Mouse (Mus musculus): ENCODE results near the gene Nde1. TPM values are rescaled to one million over a fixed set of nuclear protein-coding genes. Genes with fewer than 3 reads are reported as not detected.

Nde1 gene
- total RNA-seq, 2 experiments from 2014 or later = 13.4 to 15.8 TPM

DNA sequence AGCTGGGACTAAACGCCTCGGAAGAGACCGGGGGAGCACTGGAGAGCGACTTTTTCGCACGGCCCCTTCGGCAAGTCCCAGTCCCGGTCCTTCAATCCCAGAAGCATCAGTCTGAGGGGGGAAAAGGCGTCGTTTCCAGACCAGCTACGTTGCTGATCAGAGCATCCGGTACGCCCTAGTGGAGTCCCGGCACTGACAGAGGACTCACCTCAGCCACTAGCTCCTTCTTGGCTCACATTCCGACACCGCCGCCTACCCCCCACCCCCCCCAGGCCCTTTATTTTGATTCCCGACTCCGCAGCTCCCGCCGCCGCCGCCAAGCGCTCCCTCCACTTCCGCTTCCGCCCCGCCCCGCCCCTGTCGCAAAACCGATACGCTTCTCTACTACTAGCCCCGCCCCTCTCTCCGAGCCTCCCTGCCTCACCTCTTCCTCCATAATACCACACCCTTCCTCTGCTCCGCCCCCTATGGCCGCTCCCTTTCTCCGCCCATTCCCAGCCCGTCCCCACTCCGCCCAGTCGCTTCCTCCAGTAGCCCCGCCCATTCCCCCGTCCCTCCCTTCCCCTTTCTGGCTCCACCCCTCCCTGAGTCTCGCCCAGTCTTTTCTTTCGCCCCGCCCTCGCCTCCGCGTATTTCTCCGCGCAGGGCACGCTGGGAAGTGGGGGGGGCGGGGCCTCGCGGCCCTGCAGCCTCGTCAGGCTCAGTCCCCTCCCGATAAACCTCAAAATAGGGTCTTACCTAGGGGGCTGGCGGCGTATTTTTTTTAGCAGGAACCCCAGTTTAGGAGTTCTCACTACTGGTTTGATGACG lies 3.9 kb upstream of the Nde1 start:
- intact Hi-C loops (cut with DNase I) = no loop called here
- peak; percentile 100 for DNase-seq

DNA sequence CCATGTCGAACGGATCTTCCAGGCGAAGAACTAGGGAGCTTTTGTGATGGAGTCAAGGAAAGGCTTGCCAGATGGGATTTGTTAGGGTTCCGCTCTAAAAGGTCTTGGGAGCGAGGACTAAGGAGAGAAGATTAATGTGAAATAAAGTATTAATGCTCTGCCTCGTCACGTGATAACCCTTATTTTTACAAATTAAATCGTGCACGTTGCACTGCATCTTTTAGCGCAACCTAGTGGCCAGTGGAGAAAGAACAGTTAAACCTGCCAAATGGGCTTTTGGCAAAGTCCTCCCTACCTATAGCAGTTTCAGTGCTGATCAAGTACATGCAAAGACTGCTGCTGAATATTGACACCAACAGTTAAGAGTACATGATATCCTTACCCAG lies 3.3 kb upstream of the Nde1 start:
- DNase-seq = peak; percentile 67
- intact Hi-C loops (cut with DNase I) = no loop called here

DNA sequence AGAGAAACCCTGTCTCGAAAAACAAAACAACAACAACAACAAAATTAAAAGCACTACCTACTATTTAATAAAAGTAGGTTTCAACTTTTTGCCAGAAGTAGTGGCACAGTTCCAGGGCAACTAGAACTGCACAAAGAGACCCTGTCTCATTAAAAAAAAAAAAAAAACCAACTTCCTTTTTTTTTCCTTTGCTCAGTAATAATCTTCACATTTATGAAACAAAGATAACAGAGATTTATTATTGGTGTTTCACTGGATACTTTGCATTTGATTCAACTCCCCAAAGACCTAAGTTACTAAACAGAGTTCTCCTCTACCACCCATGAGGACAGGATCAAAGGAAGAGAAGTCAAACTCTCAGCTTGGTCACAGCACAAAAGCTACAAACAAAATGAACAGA lies 2.1 kb upstream of the Nde1 start:
- intact Hi-C loops (cut with DNase I) = no loop called here

DNA sequence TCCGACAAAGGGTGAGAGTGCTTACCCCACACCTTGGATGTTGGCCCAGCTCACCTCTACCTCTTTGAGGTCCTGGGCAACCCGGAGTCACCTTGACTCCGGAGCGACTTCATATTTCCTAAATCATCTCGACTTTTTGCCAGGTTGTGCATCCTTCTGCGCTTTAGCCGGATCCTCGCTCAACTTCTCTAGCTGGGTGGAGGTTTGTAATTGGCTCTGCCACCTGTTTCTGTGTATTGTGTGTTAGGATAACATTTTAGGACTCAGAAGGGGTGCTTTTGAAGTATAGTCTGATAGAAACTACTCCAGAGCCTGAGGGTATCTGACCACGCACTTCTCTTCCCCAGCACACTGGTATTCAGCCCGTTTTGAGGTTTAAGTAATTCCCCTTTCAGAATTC lies 656 bp downstream of the Nde1 start:
- intact Hi-C loops (cut with DNase I) = no loop called here

More for the DNA sequence above, 2.1 kb upstream of the Nde1 start:
- DNase-seq = no peak

DNA sequence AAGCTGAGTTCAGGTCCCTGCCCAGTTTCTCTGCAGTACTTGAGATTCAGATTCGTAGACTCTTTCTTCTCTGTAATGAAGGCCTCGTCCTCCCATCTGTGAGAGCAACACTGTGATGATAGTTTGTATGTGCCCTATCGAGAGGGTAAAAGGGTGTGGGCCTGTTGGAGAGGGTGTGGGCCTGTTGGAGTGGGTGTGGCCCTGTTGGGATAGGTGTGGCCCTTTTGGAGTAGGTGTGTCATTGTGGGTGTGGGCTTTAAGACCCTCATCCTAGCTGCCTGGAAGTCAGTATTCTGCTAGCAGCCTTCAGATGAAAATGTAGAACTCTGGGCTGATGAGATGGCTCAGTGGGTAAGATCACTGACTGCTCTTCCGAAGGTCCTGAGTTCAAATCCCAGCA lies 3.4 kb downstream of the Nde1 start:
- no peak for DNase-seq
- intact Hi-C loops (cut with DNase I) = no loop called here

More for the DNA sequence above, 656 bp downstream of the Nde1 start:
- DNase-seq = no peak

DNA sequence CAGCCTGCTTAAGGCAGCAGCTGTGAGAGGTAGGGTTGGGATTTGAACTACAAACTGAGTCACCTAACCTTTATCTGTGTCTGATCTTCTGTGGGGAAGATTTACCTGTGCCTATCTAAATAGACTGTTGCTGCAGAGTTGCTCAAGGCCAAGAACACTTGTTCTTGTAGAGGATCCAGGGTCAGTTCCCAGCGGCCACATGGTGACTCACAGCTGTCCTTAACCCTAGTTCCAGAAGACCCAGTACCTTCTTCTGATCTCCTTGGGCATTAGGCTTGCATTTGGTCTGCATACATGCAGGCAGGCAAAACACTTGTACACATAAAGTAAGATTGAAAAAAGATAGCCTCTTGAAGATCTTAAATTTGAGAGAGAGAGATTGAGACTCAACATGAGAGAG lies 6.6 kb downstream of the Nde1 start:
- intact Hi-C loops (cut with DNase I) = no loop called here
- DNase-seq = no peak

DNA sequence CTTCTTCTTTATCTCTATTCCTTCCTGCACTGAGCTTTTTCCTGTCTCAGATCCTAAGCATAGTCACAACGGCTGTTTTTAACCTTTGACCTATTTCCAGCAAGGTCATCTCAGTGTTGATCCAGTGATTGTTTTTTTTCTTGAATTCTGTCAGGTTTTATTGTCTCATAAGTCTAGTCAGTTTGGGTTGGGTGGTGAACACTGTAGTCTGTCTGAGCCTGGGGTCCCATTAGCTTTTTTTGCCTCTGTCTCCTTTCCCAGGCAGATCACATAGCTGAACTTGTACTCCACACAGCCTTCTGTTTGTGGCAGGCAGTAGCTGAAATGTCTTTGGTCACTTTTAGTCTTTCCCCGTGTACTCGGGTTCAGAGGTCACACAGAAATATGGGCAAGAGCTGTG lies 15.0 kb downstream of the Nde1 start:
- DNase-seq = no peak
- intact Hi-C loops (cut with DNase I) = no loop called here

DNA sequence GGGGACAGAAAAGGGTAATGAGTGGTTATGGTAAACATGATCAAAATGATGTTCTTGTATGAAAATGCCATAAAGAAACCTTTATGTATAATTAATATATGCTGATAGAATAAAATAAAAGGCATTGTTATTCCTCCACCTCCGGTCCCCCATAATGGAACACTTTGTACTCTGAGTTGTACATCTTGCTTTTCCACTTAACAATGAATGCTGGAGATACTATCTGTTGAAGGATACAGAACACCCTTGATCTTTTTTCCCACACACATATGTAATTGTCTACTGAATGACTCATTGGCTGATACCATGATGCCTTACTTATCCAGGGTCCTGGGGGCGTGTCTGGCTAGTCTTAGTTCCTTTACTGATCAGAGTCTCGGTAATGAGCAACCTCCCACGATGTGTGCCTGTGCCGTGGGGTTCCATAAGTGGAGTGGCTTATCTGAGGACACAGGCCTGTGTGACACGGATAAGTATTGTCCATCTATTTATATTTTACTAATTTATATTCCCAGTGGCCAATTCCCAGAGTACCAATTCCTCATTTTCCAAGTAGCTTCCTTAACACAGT lies 17.2 kb downstream of the Nde1 start:
- DNase-seq = no peak
- intact Hi-C loops (cut with DNase I) = no loop called here

DNA sequence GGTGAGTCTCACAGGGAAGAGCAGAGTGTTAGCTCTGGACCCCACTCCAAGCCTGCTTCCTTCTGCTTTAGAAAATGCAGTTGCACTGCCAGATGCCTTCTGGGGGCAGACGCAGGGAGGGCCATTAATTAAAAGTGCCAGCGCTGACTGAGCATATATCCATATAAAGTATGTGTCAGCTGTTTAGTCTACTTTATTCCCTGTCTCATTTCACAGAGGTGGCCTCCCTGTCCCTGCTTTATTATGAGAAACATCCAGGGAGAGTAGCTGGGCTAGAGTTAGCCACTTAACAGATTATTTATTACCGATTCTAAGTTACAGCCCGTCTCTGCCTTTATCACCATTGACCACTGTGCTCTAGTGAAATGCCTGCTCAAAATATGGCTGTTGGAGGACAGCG lies 19.3 kb downstream of the Nde1 start:
- DNase-seq = no peak
- intact Hi-C loops (cut with DNase I) = no loop called here

DNA sequence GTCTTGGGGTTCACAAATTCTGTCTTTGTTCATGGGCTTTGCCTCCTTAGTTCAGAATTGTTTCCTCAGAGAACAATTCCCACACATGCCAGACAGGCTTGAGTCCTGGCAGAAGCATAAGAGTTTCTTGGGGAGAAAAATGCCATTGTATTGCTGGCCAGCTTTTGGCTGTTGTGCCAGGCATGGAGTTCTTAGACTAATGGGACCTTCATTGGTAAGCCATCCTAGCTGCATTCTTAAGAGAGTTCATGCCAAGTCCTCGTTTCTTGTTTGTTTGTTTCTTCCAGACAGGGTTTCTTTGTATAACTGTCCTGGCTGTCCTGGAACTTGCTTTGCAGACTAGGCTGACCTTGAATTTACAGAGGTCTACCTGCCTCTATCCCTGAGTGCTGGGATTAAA lies 20.8 kb downstream of the Nde1 start:
- intact Hi-C loops (cut with DNase I) = no loop called here
- DNase-seq = no peak

DNA sequence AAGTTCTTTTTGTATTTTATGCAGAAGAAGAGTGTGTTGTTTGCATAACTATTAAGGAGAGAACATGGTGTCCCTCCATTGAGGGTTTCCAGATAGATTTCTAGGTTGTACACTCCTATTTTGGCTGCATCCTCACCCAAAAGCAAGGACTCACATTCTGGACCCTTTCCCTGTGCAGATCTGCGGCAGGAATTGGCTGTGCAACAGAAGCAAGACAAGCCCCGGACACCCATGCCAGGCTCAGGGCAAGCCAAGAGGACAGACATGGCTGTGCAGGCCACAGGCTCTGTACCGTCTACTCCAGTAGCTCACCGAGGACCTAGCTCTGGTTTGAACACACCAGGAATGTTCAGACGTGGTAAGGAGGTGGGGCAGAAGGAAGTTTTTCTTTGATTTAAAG lies 22.4 kb downstream of the Nde1 start:
- intact Hi-C loops (cut with DNase I) = no loop called here
- no peak for DNase-seq

DNA sequence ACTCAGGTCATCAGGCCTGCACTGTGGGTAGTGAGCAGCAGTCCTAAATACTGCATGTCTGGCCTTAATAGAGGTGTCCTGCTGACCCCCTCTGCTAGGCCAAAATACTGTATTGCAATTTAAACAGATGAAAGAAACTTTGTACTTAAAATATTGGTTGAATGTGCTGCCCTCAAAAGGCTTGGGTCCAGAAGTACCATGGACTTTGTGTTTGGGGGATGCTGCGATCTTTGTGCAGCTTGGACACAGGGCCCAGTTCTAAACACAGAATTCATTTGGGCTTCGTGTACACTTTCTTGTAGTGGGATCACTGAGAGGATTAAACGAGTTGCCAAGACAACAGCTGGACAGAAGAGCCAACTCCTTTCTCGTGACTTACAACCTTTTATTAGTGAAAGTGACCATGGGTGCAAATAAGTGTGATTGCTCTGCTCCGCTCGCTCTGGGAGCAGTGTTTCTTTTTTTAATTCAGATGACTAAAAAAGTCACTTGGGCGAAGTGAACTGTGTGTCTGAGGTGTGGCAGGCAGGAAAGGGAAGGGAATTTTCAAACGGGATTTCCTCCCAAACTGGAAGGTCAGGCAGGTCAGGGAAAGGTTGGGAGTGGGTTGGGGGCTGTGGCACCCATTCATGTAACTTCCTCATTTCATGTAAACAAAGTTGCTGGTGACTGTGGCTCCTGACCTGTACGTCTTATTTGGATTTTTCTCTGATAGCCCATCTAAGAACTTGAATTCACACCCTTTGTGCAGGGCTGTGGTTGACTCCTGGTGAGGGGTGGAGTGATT lies 31.3 kb downstream of the Nde1 start:
- DNase-seq = no peak
- intact Hi-C loops (cut with DNase I) = no loop called here

DNA sequence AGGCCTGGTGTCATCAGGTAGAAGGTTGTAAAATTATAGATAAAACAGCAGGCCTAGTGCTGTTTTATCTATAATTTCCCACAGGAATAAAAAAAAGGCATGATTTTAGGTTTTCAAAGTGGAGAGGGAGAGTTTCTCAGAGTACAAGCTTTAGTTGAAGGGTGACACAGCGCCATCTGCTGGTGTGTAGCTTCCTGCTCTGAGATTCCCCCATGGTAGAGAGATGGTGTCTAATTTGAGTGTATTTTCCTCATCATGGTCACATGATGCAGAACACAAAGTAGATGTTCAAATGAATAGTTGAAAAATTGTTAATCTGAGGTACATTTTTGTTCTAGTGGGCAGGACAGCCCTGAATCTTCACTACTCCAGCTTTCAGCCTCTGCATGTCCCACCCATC lies 32.4 kb downstream of the Nde1 start:
- intact Hi-C loops (cut with DNase I) = no loop called here
- DNase-seq = peak; percentile 51

DNA sequence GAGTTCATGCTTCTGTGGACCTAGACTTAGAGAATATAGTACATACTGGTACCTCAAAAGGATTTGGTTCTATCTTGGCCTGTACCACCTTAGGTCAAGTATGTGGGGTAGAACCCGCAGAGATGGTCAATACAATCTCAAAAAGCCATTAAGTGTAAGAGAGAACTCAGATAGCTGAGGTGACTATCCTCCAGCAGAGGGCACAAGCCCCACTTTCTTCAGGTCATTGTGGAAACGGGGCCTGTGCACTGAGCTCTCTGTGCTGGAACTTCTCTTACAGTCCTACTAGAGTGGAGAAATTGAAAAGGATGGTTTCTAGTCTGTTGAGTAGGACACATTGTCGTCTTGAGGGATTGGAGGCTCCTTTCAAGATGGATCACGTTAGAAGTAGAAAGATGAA lies 35.7 kb downstream of the Nde1 start:
- intact Hi-C loops (cut with DNase I) = no loop called here

DNA sequence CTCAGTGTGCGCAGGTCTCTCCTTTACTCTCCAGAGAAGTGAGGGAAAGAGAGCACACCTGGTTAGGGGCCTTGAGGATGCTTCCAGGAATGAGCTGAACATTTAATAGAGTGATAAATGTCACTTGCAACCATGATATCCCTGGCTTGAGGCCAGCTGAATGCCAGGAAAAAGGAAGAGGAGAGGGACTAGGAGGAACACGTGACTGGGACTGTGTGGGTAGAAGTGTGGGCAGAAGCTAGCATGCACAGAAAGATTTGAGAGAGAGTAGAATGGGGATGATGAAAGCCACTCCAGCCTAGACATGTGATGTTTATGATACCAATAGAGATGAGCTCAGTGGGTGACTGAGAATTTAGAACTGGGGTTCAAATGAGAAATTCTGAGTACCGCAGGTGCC lies 52.1 kb downstream of the Nde1 start:
- intact Hi-C loops (cut with DNase I) = no loop called here
- no peak for DNase-seq

More for the DNA sequence above, 35.7 kb downstream of the Nde1 start:
- DNase-seq = no peak

DNA sequence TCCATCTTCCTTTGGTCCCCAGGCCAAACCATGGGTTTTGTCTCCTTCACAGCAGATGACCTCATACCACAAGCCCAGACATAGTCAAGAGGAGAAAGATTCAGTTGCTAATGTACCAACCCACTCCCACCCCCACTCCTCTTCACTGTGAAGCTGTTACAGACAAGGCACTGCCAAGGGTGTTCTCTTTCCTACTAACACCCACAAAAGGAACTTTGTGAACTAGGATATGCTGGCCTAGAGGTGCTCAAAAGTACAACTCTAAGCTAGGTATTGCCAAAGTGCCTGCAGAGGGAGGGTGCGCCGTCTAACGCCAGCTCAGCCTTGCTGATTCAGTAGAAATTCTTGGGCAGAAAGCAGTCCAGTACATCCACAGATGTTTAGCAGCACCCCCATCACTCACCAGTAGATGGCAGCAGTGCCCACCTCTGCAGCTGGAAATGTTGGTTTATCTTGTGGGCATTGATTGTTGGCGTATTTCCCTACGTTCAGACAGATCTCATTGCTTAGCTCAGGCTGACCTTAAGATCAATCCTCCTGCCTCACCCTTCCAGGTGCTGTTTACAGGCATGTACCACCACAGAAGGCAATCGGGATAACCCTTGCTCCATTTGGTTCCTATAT lies 74.1 kb downstream of the Nde1 start:
- intact Hi-C loops (cut with DNase I) = loop anchor here (5.0 kb wide), 1 partner anchor 255 kb away; no protein-coding TSS in a partner anchor
- DNase-seq = peak; percentile 78

DNA sequence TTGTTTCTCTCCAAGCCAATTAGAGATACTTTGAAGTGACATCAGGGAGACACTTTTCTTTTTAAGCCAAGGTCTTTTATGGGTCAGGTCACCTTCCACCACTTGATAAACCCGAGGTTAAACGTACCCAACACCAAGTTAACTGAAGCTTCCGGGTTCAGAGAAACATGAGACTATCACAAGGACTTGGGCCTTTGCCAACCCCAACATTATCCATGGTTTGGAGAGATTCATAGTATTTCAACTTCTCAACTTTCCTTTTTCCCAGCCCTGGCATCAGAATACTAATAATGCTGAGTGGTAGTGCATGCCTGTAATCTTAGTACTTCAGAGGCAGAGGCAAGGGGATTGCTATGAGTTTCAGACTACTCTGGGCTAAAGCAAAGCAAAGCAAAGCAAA lies 79.0 kb downstream of the Nde1 start:
- no peak for DNase-seq
- intact Hi-C loops (cut with DNase I) = no loop called here

All from left cerebral cortex, postnatal 4 days (tissue).